29 mouse cellular contexts compared by ENCODE assay signal in the genomic region with DNA sequence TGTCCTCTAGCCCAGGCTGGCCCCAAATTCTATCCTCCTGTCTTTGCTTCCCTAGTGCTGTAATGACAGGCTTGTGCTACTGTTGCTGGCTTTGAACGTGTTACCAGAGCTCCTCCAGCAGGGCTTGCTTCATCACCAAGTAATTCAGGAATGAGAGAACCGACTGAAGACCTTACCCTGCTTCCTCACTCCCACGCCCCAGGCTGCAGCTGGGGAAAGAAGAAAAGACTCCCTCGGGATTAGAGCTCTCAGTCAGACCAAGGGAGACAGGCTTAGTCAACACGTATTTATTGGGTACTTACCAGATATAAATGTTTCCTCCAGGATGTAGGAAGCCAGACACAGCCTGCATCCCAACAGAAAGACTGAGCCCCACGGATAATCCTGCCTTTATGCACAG.
A peak's percentile ranks its signal among the peaks of the same experiment; 100 is the strongest.
DNase-seq lines count a peak whose midpoint lies in the region; ATAC-seq and TF ChIP-seq lines count a peak whose summit lies in the region.
"Had no signal": no experiment of that assay in that cellular context is flagged by ENCODE, and none has a peak within 500 bp of the region (broad histone marks: within the 10 kb centered on the region; RNA-seq: fewer than 3 reads in every experiment).

No protein-coding gene starts in this region.

- H3K27me3 ChIP-seq in lung, embryonic 14.5 days (ENCODE audit: insufficient read depth, low read length), result peaks cover 8% of the 10 kb centered on the region; the same call in 1 of the 2 replicates
- H3K27me3 ChIP-seq: forebrain, embryonic 15.5 days; Patski had no signal

- H3K4me1 ChIP-seq in lung, embryonic 14.5 days (ENCODE audit: insufficient read depth), result no peaks in the 10 kb centered on the region

- H3K9ac ChIP-seq in lung, embryonic 14.5 days, result no peak overlapping the region
- H3K9ac ChIP-seq: embryonic facial prominence, embryonic 13.5 days; forebrain, embryonic 12.5 days; forebrain, embryonic 15.5 days; heart, embryonic 13.5 days; hindbrain, embryonic 12.5 days; hindbrain, embryonic 15.5 days had no signal

- 23% methylated on average over 6 of the region's 6 CpGs for WGBS in lung, embryonic 14.5 days

- H3K36me3 ChIP-seq in lung, embryonic 14.5 days (ENCODE audit: insufficient read depth), result no peaks in the 10 kb centered on the region
- H3K36me3 ChIP-seq: embryonic facial prominence, embryonic 10.5 days; embryonic facial prominence, embryonic 13.5 days; forebrain, embryonic 12.5 days; forebrain, embryonic 15.5 days; heart, embryonic 10.5 days; heart, embryonic 13.5 days; hindbrain, embryonic 12.5 days; hindbrain, embryonic 15.5 days had no signal

- TF ChIP-seq CTCF in lung, embryonic 14.5 days (IDR thresholded peaks at IDR 0.05; ENCODE audit: low read depth), result no peak

- no peak overlapping the region for H3K4me3 ChIP-seq in lung, embryonic 14.5 days (ENCODE audit: low read depth, low read length)
- H3K4me3 ChIP-seq: embryonic facial prominence, embryonic 10.5 days; embryonic facial prominence, embryonic 13.5 days; erythroblast, embryonic 14.5 days; forebrain, embryonic 12.5 days; forebrain, embryonic 15.5 days; heart, embryonic 10.5 days; heart, embryonic 13.5 days; hindbrain, embryonic 12.5 days; hindbrain, embryonic 15.5 days had no signal

- no peak for ATAC-seq in lung, embryonic 14.5 days (ENCODE audit: insufficient read depth)
- ATAC-seq: forebrain, embryonic 15.5 days; intestine, postnatal 0 days; Patski had no signal

- H3K27ac ChIP-seq in lung, embryonic 14.5 days (ENCODE audit: low read depth), result no peak overlapping the region
- H3K27ac ChIP-seq: embryonic facial prominence, embryonic 10.5 days; embryonic facial prominence, embryonic 13.5 days; forebrain, embryonic 12.5 days; forebrain, embryonic 15.5 days; heart, embryonic 10.5 days; heart, embryonic 13.5 days; hindbrain, embryonic 12.5 days; hindbrain, embryonic 15.5 days had no signal

- H3K9me3 ChIP-seq in lung, embryonic 14.5 days (ENCODE audit: low read depth, low read length), result no peaks in the 10 kb centered on the region
- H3K9me3 ChIP-seq: embryonic facial prominence, embryonic 10.5 days; embryonic facial prominence, embryonic 13.5 days; forebrain, embryonic 12.5 days; forebrain, embryonic 15.5 days; heart, embryonic 10.5 days; heart, embryonic 13.5 days; hindbrain, embryonic 12.5 days; hindbrain, embryonic 15.5 days had no signal

- no peak overlapping the region for H3K4me2 ChIP-seq in lung, embryonic 14.5 days
- H3K4me2 ChIP-seq: embryonic facial prominence, embryonic 13.5 days; forebrain, embryonic 12.5 days; forebrain, embryonic 15.5 days; heart, embryonic 13.5 days; hindbrain, embryonic 12.5 days; hindbrain, embryonic 15.5 days had no signal

- peak; percentile 92 for DNase-seq in heart, adult 11 months
- DNase-seq in heart, adult 18-20 months, result no peak
- peak; percentile 4 for DNase-seq in lung, embryonic 14.5 days
- no peak for DNase-seq in lung, postnatal 25 days (ENCODE audit: low spot score)
- DNase-seq in 3T3-L1 (ENCODE audit: low read depth, low spot score) (peak; percentile 48), NIH3T3 (ENCODE audit: low read depth) (peak; percentile 36)
- DNase-seq in adrenal gland, adult 2 months, result no peak
- no peak for DNase-seq in thymus, postnatal 25 days
- DNase-seq: adrenal gland, postnatal 14 days; B cell, adult 2 months; cerebellum, adult 11-12 months; cerebellum, adult 8-10 months; cerebellum, postnatal 10 days; cerebellum, postnatal 36 days; embryo, embryonic 11 days; gastrocnemius, postnatal 10 days; gastrocnemius, postnatal 36 days; heart, postnatal 14 days had no signal

Comparison
In these comparisons a context has a peak if more than half of its experiments do, and no peak if none do; other contexts are left out.
1. DNase-seq: peak in heart, adult 11 months (single experiment), lung, embryonic 14.5 days (single experiment), 3T3-L1 (single experiment) and NIH3T3 (single experiment); none in heart, adult 18-20 months (0 of 2), lung, postnatal 25 days (single experiment), adrenal gland, adult 2 months (single experiment) and thymus, postnatal 25 days (single experiment).